Mouse (Mus musculus): Measurements from ENCODE around the gene Cacna1e. TPM values are rescaled to one million over a fixed set of nuclear protein-coding genes. Genes with fewer than 3 reads are reported as not detected.

The Cacna1e gene
- polyA plus RNA-seq, 1 experiment from 2014 or later: 1.4 TPM

DNA sequence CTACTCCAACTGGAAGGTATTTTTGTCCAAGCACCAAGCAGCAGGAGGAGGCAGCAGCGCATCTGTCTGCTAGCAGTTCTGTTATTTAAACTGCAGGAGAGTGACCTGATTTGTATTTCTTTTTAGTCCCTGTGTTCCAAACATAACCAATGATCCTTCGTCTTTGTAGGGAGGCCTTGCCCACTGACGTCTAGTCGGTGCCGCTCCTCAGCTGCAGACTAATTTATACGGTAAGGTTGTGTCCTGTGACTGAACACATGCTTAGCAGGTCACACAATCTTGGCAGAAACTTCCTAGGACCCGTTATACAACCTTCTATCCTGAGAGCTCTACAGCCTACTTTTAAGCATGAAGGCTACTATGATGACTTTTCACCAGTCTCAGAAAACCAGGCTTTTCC is 424.2 kb downstream of the Cacna1e start:
- no peak for ATAC-seq (replicated peaks; ENCODE audit: low FRiP score)
- DNase-seq (ENCODE audit: low spot score): no peak
- 92% methylated on average over 7 of the region's 7 CpGs for WGBS

DNA sequence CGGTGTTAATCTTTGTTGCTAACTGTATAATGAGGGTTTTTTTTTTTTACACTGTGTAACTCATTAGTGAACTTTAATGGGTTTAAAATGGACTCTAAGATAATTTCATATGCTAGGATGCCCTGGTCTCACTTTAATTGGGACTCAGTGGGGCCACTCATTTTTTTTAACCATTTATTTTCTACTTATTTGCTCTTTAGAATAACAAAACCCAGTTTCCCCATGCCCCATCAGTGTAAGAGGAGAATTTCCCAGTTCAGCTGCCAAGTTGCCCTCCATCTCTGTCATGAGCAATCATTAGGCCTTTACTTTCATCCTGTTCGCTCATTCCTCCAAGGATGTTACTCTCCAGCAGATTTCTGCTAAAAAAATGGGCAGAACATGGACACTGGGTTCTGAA is 425.7 kb downstream of the Cacna1e start:
- Histone ChIP-seq H3K4me1 (replicated peaks; ENCODE audit: control insufficient read depth, insufficient read depth, low read length) (no peaks in the 10 kb centered on the region), H3K27me3 (ENCODE audit: control insufficient read depth, insufficient read depth, low read length) (no peaks in the 10 kb centered on the region), H3K4me3 (ENCODE audit: low read depth, low read length) (no peak overlapping the region), H3K27ac (ENCODE audit: low read depth, low read length) (no peak overlapping the region), H3K9ac (ENCODE audit: low read length) (no peak overlapping the region), H3K4me2 (ENCODE audit: low read depth, low read length, severe bottlenecking) (no peak overlapping the region), H3K36me3 (ENCODE audit: control insufficient read depth, insufficient read depth, low read length) (no peaks in the 10 kb centered on the region), H3K9me3 (ENCODE audit: control insufficient read depth, low read length) (no peaks in the 10 kb centered on the region)
- ATAC-seq (replicated peaks; ENCODE audit: low FRiP score) (no peak), DNase-seq (ENCODE audit: low spot score) (no peak)
- 65% methylated on average over 2 of the region's 2 CpGs for WGBS

More for the DNA sequence above, 424.2 kb downstream of the Cacna1e start:
- Histone ChIP-seq H3K4me2 (ENCODE audit: low read depth, low read length, severe bottlenecking) (no peak overlapping the region), H3K4me3 (ENCODE audit: low read depth, low read length) (no peak overlapping the region), H3K27ac (ENCODE audit: low read depth, low read length) (no peak overlapping the region), H3K4me1 (replicated peaks; ENCODE audit: control insufficient read depth, insufficient read depth, low read length) (no peaks in the 10 kb centered on the region), H3K27me3 (ENCODE audit: control insufficient read depth, insufficient read depth, low read length) (no peaks in the 10 kb centered on the region), H3K9ac (ENCODE audit: low read length) (no peak overlapping the region), H3K9me3 (ENCODE audit: control insufficient read depth, low read length) (no peaks in the 10 kb centered on the region), H3K36me3 (ENCODE audit: control insufficient read depth, insufficient read depth, low read length) (no peaks in the 10 kb centered on the region)

DNA sequence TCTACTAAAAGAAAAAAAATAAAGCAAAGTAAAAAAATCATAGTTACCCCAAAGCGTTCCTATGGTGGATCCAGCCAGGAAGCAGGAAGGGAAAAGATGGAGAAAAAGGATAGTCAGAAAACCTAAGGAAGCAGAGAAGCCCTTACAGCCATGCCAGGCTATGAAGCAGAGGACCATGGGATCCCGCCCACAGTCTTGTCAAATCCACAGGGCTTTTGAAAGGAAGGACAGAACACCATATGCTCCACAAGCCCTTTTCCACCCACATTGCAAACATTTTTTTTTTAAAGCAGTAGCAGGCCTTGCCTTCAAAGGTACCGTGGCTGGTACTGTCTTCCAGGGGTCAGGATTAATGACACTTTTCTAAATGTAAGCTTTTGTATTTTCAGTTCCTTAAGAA is 433.5 kb downstream of the Cacna1e start:
- ATAC-seq (replicated peaks; ENCODE audit: low FRiP score): no peak
- no peak for DNase-seq (ENCODE audit: low spot score)
- H3K4me2 ChIP-seq (ENCODE audit: low read depth, low read length, severe bottlenecking): no peak overlapping the region
- H3K4me3 ChIP-seq (ENCODE audit: low read depth, low read length): no peak overlapping the region
- H3K27me3 ChIP-seq (ENCODE audit: control insufficient read depth, insufficient read depth, low read length): no peaks in the 10 kb centered on the region
- no peaks in the 10 kb centered on the region for H3K9me3 ChIP-seq (ENCODE audit: control insufficient read depth, low read length)
- H3K36me3 ChIP-seq (ENCODE audit: control insufficient read depth, insufficient read depth, low read length): no peaks in the 10 kb centered on the region
- no peak overlapping the region for H3K27ac ChIP-seq (ENCODE audit: low read depth, low read length)
- H3K9ac ChIP-seq (ENCODE audit: low read length): no peak overlapping the region
- no peaks in the 10 kb centered on the region; the same call in 1 of the 2 replicates for H3K4me1 ChIP-seq (replicated peaks; ENCODE audit: control insufficient read depth, insufficient read depth, low read length)
- WGBS: 92% methylated on average over 3 of the region's 3 CpGs

DNA sequence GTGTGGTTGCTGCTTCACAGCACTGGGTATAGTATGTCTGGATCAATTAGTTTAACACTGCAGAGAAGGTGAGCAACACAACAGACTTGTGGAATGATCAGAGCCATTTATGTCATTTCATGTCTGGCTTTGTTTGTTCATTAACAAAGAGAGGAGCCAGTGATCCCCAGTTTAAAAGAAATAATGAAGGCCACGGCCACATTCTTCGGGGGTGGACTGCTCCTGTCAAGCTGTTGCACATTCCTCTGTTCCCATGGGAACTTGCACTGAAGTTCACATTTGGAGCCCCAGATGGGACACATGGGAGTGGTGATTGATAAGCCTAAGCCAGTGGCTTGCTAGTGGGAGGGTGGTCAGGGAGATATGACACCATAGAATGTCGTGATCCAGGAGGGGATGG is 437.8 kb downstream of the Cacna1e start:
- no peak for DNase-seq (ENCODE audit: low spot score)
- 45% methylated on average over 3 of the region's 3 CpGs for WGBS

DNA sequence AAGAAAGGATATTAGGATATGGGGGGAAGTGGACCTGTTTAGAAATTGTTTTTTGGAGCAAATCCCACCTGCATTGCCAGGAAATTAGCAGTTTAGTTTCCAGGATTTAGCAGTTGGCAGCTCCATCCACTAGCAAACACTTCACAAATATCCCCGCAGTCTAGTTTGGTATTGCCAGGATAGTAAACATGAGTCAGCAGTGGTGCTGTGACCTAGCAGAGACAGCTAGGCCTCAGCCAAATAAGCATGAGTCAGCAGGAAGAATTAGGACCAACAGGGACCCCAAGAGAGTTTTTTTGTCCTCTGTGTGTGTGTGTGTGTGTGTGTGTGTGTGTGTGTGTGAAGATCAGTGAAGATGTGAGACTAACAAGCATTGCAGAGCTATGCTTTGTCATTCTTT is 450.8 kb downstream of the Cacna1e start:
- Histone ChIP-seq H3K27me3 (ENCODE audit: control insufficient read depth, insufficient read depth, low read length) (no peaks in the 10 kb centered on the region), H3K36me3 (ENCODE audit: control insufficient read depth, insufficient read depth, low read length) (no peaks in the 10 kb centered on the region), H3K4me2 (ENCODE audit: low read depth, low read length, severe bottlenecking) (no peak overlapping the region), H3K9me3 (ENCODE audit: control insufficient read depth, low read length) (no peaks in the 10 kb centered on the region), H3K9ac (ENCODE audit: low read length) (no peak overlapping the region), H3K4me3 (ENCODE audit: low read depth, low read length) (no peak overlapping the region), H3K4me1 (replicated peaks; ENCODE audit: control insufficient read depth, insufficient read depth, low read length) (no peaks in the 10 kb centered on the region), H3K27ac (ENCODE audit: low read depth, low read length) (no peak overlapping the region)
- ATAC-seq (replicated peaks; ENCODE audit: low FRiP score): no peak
- no peak for DNase-seq (ENCODE audit: low spot score)
- 100% methylated on average over 1 of the region's 1 CpGs for WGBS

More for the DNA sequence above, 437.8 kb downstream of the Cacna1e start:
- H3K4me1 ChIP-seq (replicated peaks; ENCODE audit: control insufficient read depth, insufficient read depth, low read length): no peaks in the 10 kb centered on the region; the same call in 1 of the 2 replicates
- H3K9ac ChIP-seq (ENCODE audit: low read length): no peak overlapping the region
- no peaks in the 10 kb centered on the region for H3K9me3 ChIP-seq (ENCODE audit: control insufficient read depth, low read length)
- H3K27ac ChIP-seq (ENCODE audit: low read depth, low read length): no peak overlapping the region
- no peak for ATAC-seq (replicated peaks; ENCODE audit: low FRiP score)
- H3K4me3 ChIP-seq (ENCODE audit: low read depth, low read length): no peak overlapping the region
- H3K27me3 ChIP-seq (ENCODE audit: control insufficient read depth, insufficient read depth, low read length): no peaks in the 10 kb centered on the region
- H3K4me2 ChIP-seq (ENCODE audit: low read depth, low read length, severe bottlenecking): no peak overlapping the region
- H3K36me3 ChIP-seq (ENCODE audit: control insufficient read depth, insufficient read depth, low read length): no peaks in the 10 kb centered on the region

DNA sequence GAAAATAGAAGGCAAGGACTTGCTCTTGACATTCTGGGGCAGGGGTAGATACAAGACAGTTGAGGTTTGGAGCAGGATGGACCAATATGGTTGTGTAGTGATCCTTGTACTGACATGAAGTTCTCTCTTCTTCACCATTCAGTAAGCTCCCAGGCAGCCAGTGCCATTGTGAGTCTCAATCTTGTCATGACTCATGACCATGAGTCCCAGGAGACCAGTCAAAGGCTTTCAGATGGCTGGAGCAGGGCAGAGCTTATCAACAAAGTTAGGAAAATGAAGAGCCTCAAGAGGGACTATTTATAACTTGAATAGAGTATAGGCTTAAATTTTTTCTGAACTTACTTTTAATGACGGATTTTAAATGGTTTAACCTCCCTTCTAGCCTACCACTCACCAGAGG is 451.2 kb downstream of the Cacna1e start:
- ATAC-seq (replicated peaks; ENCODE audit: low FRiP score): no peak
- no peaks in the 10 kb centered on the region for H3K27me3 ChIP-seq (ENCODE audit: control insufficient read depth, insufficient read depth, low read length)
- H3K27ac ChIP-seq (ENCODE audit: low read depth, low read length): no peak overlapping the region
- no peaks in the 10 kb centered on the region for H3K36me3 ChIP-seq (ENCODE audit: control insufficient read depth, insufficient read depth, low read length)
- WGBS: 80% methylated on average over 1 of the region's 1 CpGs
- no peak overlapping the region for H3K4me2 ChIP-seq (ENCODE audit: low read depth, low read length, severe bottlenecking)
- H3K9ac ChIP-seq (ENCODE audit: low read length): no peak overlapping the region
- DNase-seq (ENCODE audit: low spot score): no peak
- no peaks in the 10 kb centered on the region for H3K4me1 ChIP-seq (replicated peaks; ENCODE audit: control insufficient read depth, insufficient read depth, low read length)
- H3K4me3 ChIP-seq (ENCODE audit: low read depth, low read length): no peak overlapping the region
- no peaks in the 10 kb centered on the region for H3K9me3 ChIP-seq (ENCODE audit: control insufficient read depth, low read length)

DNA sequence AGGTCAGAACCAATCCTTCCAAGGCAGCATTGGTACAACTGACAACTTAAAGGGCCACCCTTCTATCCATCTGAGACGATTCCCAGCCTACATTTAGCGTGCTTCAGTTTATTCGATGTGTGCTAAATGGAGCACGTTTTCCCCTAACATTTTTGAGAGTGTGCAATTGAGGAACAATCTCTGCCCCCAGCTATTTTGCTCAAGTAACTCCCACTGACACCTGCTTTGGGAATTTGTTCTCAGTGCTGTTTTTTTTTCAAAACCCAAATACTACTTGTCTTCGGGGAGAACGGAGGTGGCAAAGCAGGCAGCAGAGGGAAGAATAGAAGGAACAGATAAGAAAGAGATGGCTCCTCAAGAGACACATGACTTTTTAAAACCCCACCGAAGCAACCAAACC is 456.0 kb downstream of the Cacna1e start:
- Histone ChIP-seq H3K9me3 (ENCODE audit: control insufficient read depth, low read length) (no peaks in the 10 kb centered on the region), H3K4me1 (replicated peaks; ENCODE audit: control insufficient read depth, insufficient read depth, low read length) (no peaks in the 10 kb centered on the region), H3K4me2 (ENCODE audit: low read depth, low read length, severe bottlenecking) (no peak overlapping the region), H3K4me3 (ENCODE audit: low read depth, low read length) (no peak overlapping the region), H3K27ac (ENCODE audit: low read depth, low read length) (no peak overlapping the region), H3K27me3 (ENCODE audit: control insufficient read depth, insufficient read depth, low read length) (no peaks in the 10 kb centered on the region), H3K36me3 (ENCODE audit: control insufficient read depth, insufficient read depth, low read length) (no peaks in the 10 kb centered on the region), H3K9ac (ENCODE audit: low read length) (no peak overlapping the region)
- DNase-seq (ENCODE audit: low spot score): no peak
- ATAC-seq (replicated peaks; ENCODE audit: low FRiP score): no peak
- WGBS: 88% methylated on average over 7 of the region's 7 CpGs

DNA sequence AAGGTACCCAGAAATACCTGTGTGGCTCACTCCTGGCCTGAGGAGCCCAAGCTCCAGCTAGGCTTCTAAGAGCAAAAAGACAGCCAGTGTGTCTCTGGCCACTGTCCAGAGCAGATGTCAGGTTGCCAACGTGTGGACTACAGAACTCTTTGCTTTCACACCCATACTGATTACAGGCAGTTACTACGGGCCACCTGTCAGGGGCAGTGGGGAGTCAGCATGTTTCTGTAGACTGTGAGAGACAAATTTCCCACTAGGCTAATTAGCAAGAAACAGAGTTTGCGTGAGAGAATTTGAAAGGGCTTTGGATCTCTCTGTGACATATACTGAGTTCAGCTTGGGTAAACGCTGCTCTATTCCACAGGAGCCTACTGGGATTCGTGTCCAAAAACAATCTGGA is 466.0 kb downstream of the Cacna1e start:
- WGBS: 67% methylated on average over 5 of the region's 5 CpGs
- DNase-seq (ENCODE audit: low spot score) (no peak), ATAC-seq (replicated peaks; ENCODE audit: low FRiP score) (no peak)
- no peaks in the 10 kb centered on the region for H3K4me1 ChIP-seq (replicated peaks; ENCODE audit: control insufficient read depth, insufficient read depth, low read length)
- no peaks in the 10 kb centered on the region for H3K36me3 ChIP-seq (ENCODE audit: control insufficient read depth, insufficient read depth, low read length)
- H3K9ac ChIP-seq (ENCODE audit: low read length): no peak overlapping the region
- H3K27me3 ChIP-seq (ENCODE audit: control insufficient read depth, insufficient read depth, low read length): no peaks in the 10 kb centered on the region
- H3K4me3 ChIP-seq (ENCODE audit: low read depth, low read length): no peak overlapping the region
- H3K4me2 ChIP-seq (ENCODE audit: low read depth, low read length, severe bottlenecking): no peak overlapping the region
- no peak overlapping the region for H3K27ac ChIP-seq (ENCODE audit: low read depth, low read length)
- H3K9me3 ChIP-seq (ENCODE audit: control insufficient read depth, low read length): no peaks in the 10 kb centered on the region

DNA sequence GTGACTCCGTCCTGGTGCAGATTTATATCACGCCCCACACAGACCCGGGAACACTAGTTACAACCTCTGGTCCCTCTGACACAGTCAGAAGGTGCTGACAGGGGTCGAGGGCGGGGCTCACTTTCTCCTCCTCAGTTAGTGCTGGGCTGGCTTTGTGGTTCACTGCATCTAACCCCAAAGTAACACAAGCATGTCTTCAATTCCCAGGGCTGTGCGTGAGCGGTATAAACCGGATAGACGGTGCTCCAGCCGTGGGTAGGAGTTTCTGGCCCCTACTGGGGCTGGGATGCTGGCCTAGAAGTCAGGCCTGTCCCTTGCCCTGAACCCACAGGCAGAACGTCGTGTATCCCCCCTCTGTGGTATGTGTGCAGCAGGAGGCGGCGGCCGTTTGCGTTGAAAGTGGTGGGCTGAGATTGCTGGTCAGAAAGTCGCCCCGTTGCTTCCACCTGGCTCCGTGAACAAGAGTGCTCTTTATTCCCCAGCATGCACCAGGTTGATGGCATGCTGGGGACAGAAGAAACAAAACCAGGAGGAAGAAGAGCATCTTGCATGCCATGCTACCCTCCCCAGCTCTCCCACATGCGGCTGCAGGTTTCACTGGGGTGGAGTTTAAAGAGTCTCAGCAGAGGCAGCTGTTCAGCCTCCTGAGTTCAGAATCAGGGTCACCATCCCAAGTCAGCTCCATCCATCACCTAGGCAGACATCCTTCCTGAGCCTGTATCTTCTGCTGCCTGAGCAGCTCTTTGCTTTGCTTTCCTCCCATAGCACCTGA is 467.7 kb downstream of the Cacna1e start:
- Histone ChIP-seq H3K9me3 (ENCODE audit: control insufficient read depth, low read length) (no peaks in the 10 kb centered on the region), H3K9ac (ENCODE audit: low read length) (no peak overlapping the region), H3K36me3 (ENCODE audit: control insufficient read depth, insufficient read depth, low read length) (no peaks in the 10 kb centered on the region), H3K4me2 (ENCODE audit: low read depth, low read length, severe bottlenecking) (no peak overlapping the region), H3K27ac (ENCODE audit: low read depth, low read length) (no peak overlapping the region), H3K27me3 (ENCODE audit: control insufficient read depth, insufficient read depth, low read length) (no peaks in the 10 kb centered on the region), H3K4me1 (replicated peaks; ENCODE audit: control insufficient read depth, insufficient read depth, low read length) (no peaks in the 10 kb centered on the region), H3K4me3 (ENCODE audit: low read depth, low read length) (no peak overlapping the region)
- 76% methylated on average over 20 of the region's 20 CpGs for WGBS
- DNase-seq (ENCODE audit: low spot score): no peak
- no peak for ATAC-seq (replicated peaks; ENCODE audit: low FRiP score)

All from forebrain, embryonic 11.5 days (tissue).